Mouse (Mus musculus) testis, postnatal 14 days (tissue): ENCODE measurements around the gene Cks2.
A peak's percentile ranks its signal among the peaks of the same experiment; 100 is the strongest.
"Not testable (repeated sequence)": the region's sequence is repeated elsewhere in the genome, so short reads cannot be mapped to it uniquely, and the experiment has no call there.

Experiments used
- DNase-seq: peaks from one replicate; pipeline ENCODE4 v3.0.0; 2021; ENCODE audit warnings: low spot score

Cks2 gene

GRCm38 (mm10) chr13:51644829-51645789, at the start of gene Cks2:
TSS of gene Cks2 (plus strand) at chr13:51645232.
- peak; percentile 99 for DNase-seq

- no peak for DNase-seq
Measured at GRCm38 (mm10) chr13:51595404-51595803, 49.6 kb upstream of the Cks2 start.

- no peak for DNase-seq
Measured at GRCm38 (mm10) chr13:51598063-51598462, 47.0 kb upstream of the Cks2 start.

- no peak for DNase-seq
Measured at GRCm38 (mm10) chr13:51600169-51600568, 44.9 kb upstream of the Cks2 start.

- no peak for DNase-seq
Measured at GRCm38 (mm10) chr13:51602764-51603163, 42.3 kb upstream of the Cks2 start.

- DNase-seq, result no peak
Measured at GRCm38 (mm10) chr13:51603221-51603893, 41.7 kb upstream of the Cks2 start.

GRCm38 (mm10) chr13:51603894-51604244, 41.2 kb upstream of the Cks2 start:
- DNase-seq, result no peak

GRCm38 (mm10) chr13:51609231-51609630, 35.8 kb upstream of the Cks2 start:
- DNase-seq, result no peak

- no peak for DNase-seq
Measured at GRCm38 (mm10) chr13:51611060-51611459, 34.0 kb upstream of the Cks2 start.

- DNase-seq, result no peak
Measured at GRCm38 (mm10) chr13:51611500-51611899, 33.5 kb upstream of the Cks2 start.

GRCm38 (mm10) chr13:51615815-51616214, 29.2 kb upstream of the Cks2 start:
- DNase-seq, result no peak

- no peak for DNase-seq
Measured at GRCm38 (mm10) chr13:51616417-51617044, 28.5 kb upstream of the Cks2 start.

GRCm38 (mm10) chr13:51617306-51617705, 27.7 kb upstream of the Cks2 start:
- DNase-seq, result no peak

- DNase-seq, result no peak
Measured at GRCm38 (mm10) chr13:51617861-51618260, 27.2 kb upstream of the Cks2 start.

- no peak for DNase-seq
Measured at GRCm38 (mm10) chr13:51618602-51619001, 26.4 kb upstream of the Cks2 start.

GRCm38 (mm10) chr13:51622626-51623025, 22.4 kb upstream of the Cks2 start:
- DNase-seq, result no peak

- no peak for DNase-seq
Measured at GRCm38 (mm10) chr13:51623678-51624077, 21.4 kb upstream of the Cks2 start.

GRCm38 (mm10) chr13:51628273-51628848, 16.7 kb upstream of the Cks2 start:
- DNase-seq, result no peak

- DNase-seq, result no peak
Measured at GRCm38 (mm10) chr13:51631354-51631992, 13.6 kb upstream of the Cks2 start.

GRCm38 (mm10) chr13:51632560-51633218, 12.3 kb upstream of the Cks2 start:
- no peak for DNase-seq

GRCm38 (mm10) chr13:51635384-51635783, 9.6 kb upstream of the Cks2 start:
- not testable (repeated sequence) for DNase-seq
